15 mouse cellular contexts compared by ENCODE assay signal in genomic region chr8:121424080-121424479, GRCm38 (mm10).
"Had no signal": no experiment of that assay in that cellular context is flagged by ENCODE, and none has a peak within 500 bp of the region (broad histone marks: within the 10 kb centered on the region; RNA-seq: fewer than 3 reads in every experiment).

No protein-coding gene starts in this region.

- H3K4me3 ChIP-seq: kidney, embryonic 15.5 days; layer of hippocampus, adult 2 months; limb, embryonic 10.5 days; limb, embryonic 13.5 days; liver, embryonic 12.5 days; liver, embryonic 15.5 days; lung, embryonic 15.5 days; midbrain, embryonic 12.5 days; midbrain, embryonic 15.5 days; neural tube, embryonic 13.5 days had no signal

- DNase-seq: layer of hippocampus, adult 9-11 months; liver; lung, adult 18-20 months; thymus, postnatal 25 days had no signal

- H3K27ac ChIP-seq: kidney, embryonic 15.5 days; layer of hippocampus, adult 2 months; limb, embryonic 10.5 days; limb, embryonic 13.5 days; liver, embryonic 12.5 days; liver, embryonic 15.5 days; lung, embryonic 15.5 days; macrophage; midbrain, embryonic 12.5 days; midbrain, embryonic 15.5 days; neural tube, embryonic 13.5 days had no signal

- H3K4me1 ChIP-seq: limb, embryonic 10.5 days; liver, embryonic 15.5 days; midbrain, embryonic 12.5 days; midbrain, embryonic 15.5 days; neural tube, embryonic 13.5 days had no signal
